Mouse (Mus musculus) splenic B cell, adult 2 months (primary cell): ENCODE results near the gene Plscr4.

Experiments
- DNase-seq: peaks from one replicate; pipeline ENCODE4 v3.0.0-alpha.2; 2011; ENCODE audit warnings: low read depth, low spot score
- H3K27me3 ChIP-seq: 2 replicates; pipeline ENCODE4 v1.6.1; 2012; ENCODE audit warnings: mild to moderate bottlenecking, low read length, moderate library complexity, mixed read lengths; ENCODE audit not compliant: control insufficient read depth, poor library complexity, insufficient read depth, severe bottlenecking
- H3K36me3 ChIP-seq: 2 replicates; pipeline ENCODE4 v1.6.1; 2012; ENCODE audit warnings: mild to moderate bottlenecking, low read length, moderate library complexity, mixed read lengths; ENCODE audit not compliant: control insufficient read depth, poor library complexity, insufficient read depth, severe bottlenecking

The Plscr4 gene

GRCm38 (mm10) chr9:92457261-92458058, at the start of gene Plscr4:
Gene Plscr4 (plus strand): TSS chr9:92457373.
- DNase-seq = peak; percentile 1
- Histone ChIP-seq H3K36me3 (no peaks in the 10 kb centered on the region), H3K27me3 (no peaks in the 10 kb centered on the region)

GRCm38 (mm10) chr9:92410225-92410624, 46.9 kb upstream of the Plscr4 start:
- no peak for DNase-seq
- no peaks in the 10 kb centered on the region for H3K27me3 ChIP-seq
- no peaks in the 10 kb centered on the region for H3K36me3 ChIP-seq

- no peak for DNase-seq
- H3K36me3 ChIP-seq = no peaks in the 10 kb centered on the region
These were observed 45.1 kb upstream of the Plscr4 start for GRCm38 (mm10) chr9:92412045-92412444.

GRCm38 (mm10) chr9:92413684-92414083, 43.5 kb upstream of the Plscr4 start:
- Histone ChIP-seq H3K36me3 (no peaks in the 10 kb centered on the region), H3K27me3 (no peaks in the 10 kb centered on the region)

More at GRCm38 (mm10) chr9:92412045-92412444, 45.1 kb upstream of the Plscr4 start:
- no peaks in the 10 kb centered on the region for H3K27me3 ChIP-seq

GRCm38 (mm10) chr9:92437781-92438180, 19.4 kb upstream of the Plscr4 start:
- Histone ChIP-seq H3K27me3 (no peaks in the 10 kb centered on the region; the same call in 1 of the 2 replicates), H3K36me3 (no peaks in the 10 kb centered on the region)
- no peak for DNase-seq

More at GRCm38 (mm10) chr9:92413684-92414083, 43.5 kb upstream of the Plscr4 start:
- DNase-seq = no peak

- DNase-seq = no peak
- H3K27me3 ChIP-seq = no peaks in the 10 kb centered on the region; the same call in 1 of the 2 replicates
- H3K36me3 ChIP-seq = no peaks in the 10 kb centered on the region
These were observed 15.7 kb upstream of the Plscr4 start for GRCm38 (mm10) chr9:92441468-92441867.

GRCm38 (mm10) chr9:92444536-92444935, 12.6 kb upstream of the Plscr4 start:
- no peaks in the 10 kb centered on the region for H3K36me3 ChIP-seq
- DNase-seq = no peak
- no peaks in the 10 kb centered on the region; the same call in 1 of the 2 replicates for H3K27me3 ChIP-seq

GRCm38 (mm10) chr9:92456605-92457004, 568 bp upstream of the Plscr4 start:
- no peak for DNase-seq
- Histone ChIP-seq H3K27me3 (no peaks in the 10 kb centered on the region), H3K36me3 (no peaks in the 10 kb centered on the region)

- Histone ChIP-seq H3K27me3 (no peaks in the 10 kb centered on the region), H3K36me3 (no peaks in the 10 kb centered on the region)
- no peak for DNase-seq
These were observed 858 bp downstream of the Plscr4 start for GRCm38 (mm10) chr9:92458059-92458402.

- Histone ChIP-seq H3K36me3 (no peaks in the 10 kb centered on the region), H3K27me3 (no peaks in the 10 kb centered on the region)
- no peak for DNase-seq
These were observed 1.2 kb downstream of the Plscr4 start for GRCm38 (mm10) chr9:92458418-92458817.

- Histone ChIP-seq H3K36me3 (no peaks in the 10 kb centered on the region), H3K27me3 (no peaks in the 10 kb centered on the region)
- no peak for DNase-seq
These were observed 10.6 kb downstream of the Plscr4 start for GRCm38 (mm10) chr9:92467724-92468123.

- Histone ChIP-seq H3K27me3 (no peaks in the 10 kb centered on the region), H3K36me3 (no peaks in the 10 kb centered on the region)
- DNase-seq = peak; percentile 1
These were observed 15.2 kb downstream of the Plscr4 start for GRCm38 (mm10) chr9:92472256-92472855.

- DNase-seq = peak; percentile 1
- Histone ChIP-seq H3K27me3 (no peaks in the 10 kb centered on the region), H3K36me3 (no peaks in the 10 kb centered on the region)
These were observed 16.0 kb downstream of the Plscr4 start for GRCm38 (mm10) chr9:92473178-92473577.

GRCm38 (mm10) chr9:92474244-92474643, 17.1 kb downstream of the Plscr4 start:
- no peaks in the 10 kb centered on the region for H3K27me3 ChIP-seq
- no peak for DNase-seq
- no peaks in the 10 kb centered on the region for H3K36me3 ChIP-seq

GRCm38 (mm10) chr9:92481663-92482062, 24.5 kb downstream of the Plscr4 start:
- H3K27me3 ChIP-seq = no peaks in the 10 kb centered on the region
- H3K36me3 ChIP-seq = no peaks in the 10 kb centered on the region

More at GRCm38 (mm10) chr9:92481663-92482062, 24.5 kb downstream of the Plscr4 start:
- DNase-seq = no peak
